Mouse (Mus musculus) spleen, adult 2 months (tissue): ENCODE data around the gene Opalin.

Source experiments
- CTCF ChIP-seq: fragments of 200-500 bp; IDR thresholded peaks from 2 replicates; pipeline ENCODE4 v1.5.1; 2011; ENCODE audit warnings: mild to moderate bottlenecking, inconsistent platforms; ENCODE audit not compliant: insufficient read depth, insufficient read length, insufficient replicate concordance; ENCODE audit errors: extremely low read depth
- POLR2A ChIP-seq: fragments of 200-500 bp; IDR thresholded peaks from 2 replicates; pipeline ENCODE4 v1.6.1; 2011; ENCODE audit warnings: low read depth, low read length, inconsistent platforms

DNA sequence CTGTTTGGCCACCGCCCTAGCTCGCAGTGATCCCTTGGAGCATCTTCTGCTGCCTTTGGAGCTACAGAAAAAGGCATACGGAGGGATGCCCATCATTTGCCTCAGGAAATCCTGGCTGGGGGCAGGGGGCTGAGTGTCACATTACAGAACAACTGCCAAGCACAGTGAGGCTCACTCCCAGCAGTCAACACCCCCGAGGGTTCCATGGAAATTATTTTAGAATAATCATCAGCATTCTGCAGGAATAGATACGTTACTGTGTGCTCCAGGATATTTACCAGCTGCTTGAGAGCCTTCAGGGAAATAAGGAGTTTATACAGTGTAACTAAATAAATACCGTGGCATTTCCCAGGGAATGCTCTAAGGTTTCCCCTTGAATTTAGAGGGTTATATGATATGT is 41.4 kb upstream of the Opalin start:
- TF ChIP-seq CTCF (no peak), POLR2A (no peak)
